ENCODE assay signal across 22 mouse cellular contexts in the genomic region with DNA sequence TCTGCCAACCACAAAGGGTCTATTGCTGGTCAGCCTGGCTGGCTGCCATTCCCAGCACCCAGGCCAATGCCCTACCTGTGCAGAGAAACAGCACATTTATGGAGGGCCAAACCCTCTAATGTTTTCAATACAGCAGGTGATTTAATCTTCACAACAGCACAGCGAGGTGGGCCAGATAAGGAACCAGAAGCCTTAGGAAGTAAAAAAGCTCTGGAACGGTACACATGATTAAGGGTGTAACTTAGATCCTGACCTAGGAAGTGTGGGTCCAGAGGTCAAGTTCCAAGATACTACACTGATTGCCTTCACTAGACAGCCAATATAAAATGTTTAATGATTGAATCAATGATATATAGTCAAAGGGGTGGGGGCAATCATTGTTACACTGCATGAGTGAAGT. TPM values are rescaled to one million over a fixed set of nuclear protein-coding genes. Genes with fewer than 3 reads are reported as not detected.
"Had no signal": no experiment of that assay in that cellular context is flagged by ENCODE, and none has a peak within 500 bp of the region (broad histone marks: within the 10 kb centered on the region; RNA-seq: fewer than 3 reads in every experiment).

No protein-coding gene starts in this region.

RNA-seq across cellular contexts. Expression of a gene that starts 8.5 kb away (rescaled TPM):
- polyA plus RNA-seq: heart, embryonic 10.5 days; heart, embryonic 11.5 days; heart, embryonic 12.5 days; heart, embryonic 13.5 days; heart, embryonic 14.5 days; heart, embryonic 15.5 days; heart, embryonic 16.5 days; hindbrain, embryonic 11.5 days; hindbrain, embryonic 12.5 days; hindbrain, embryonic 13.5 days; hindbrain, embryonic 14.5 days; hindbrain, embryonic 15.5 days; hindbrain, embryonic 16.5 days; hindbrain, postnatal 0 days; inflammation-experienced regulatory T-cells, adult 6 months; intestine, embryonic 14.5 days; kidney, embryonic 14.5 days; kidney, embryonic 15.5 days; kidney, embryonic 16.5 days; kidney, postnatal 0 days had no signal

RNA-seq across cellular contexts. Expression of a gene that starts 17.6 kb away (rescaled TPM):
- polyA plus RNA-seq: heart, embryonic 11.5 days; heart, embryonic 13.5 days; heart, embryonic 14.5 days; heart, embryonic 15.5 days; heart, embryonic 16.5 days; heart, postnatal 0 days; hindbrain, embryonic 10.5 days; hindbrain, embryonic 11.5 days; hindbrain, embryonic 12.5 days; hindbrain, embryonic 13.5 days; hindbrain, embryonic 14.5 days; hindbrain, embryonic 15.5 days; hindbrain, embryonic 16.5 days; hindbrain, postnatal 0 days; intestine, embryonic 14.5 days; kidney, embryonic 14.5 days; kidney, embryonic 15.5 days; kidney, embryonic 16.5 days had no signal
